Mouse (Mus musculus) spleen, postnatal 36 days (tissue): ENCODE results near the gene Cd248.

Experiments
- DNase-seq, 2 experiments: peaks; one replicate each; pipeline ENCODE4 v3.0.0; 2022; ENCODE audit warnings: low spot score in 2 of 2, mixed read lengths in 1 of 2

The Cd248 gene

GRCm38 (mm10) chr19:5067867-5068569, at the start of gene Cd248:
Gene Cd248 (plus strand): TSS chr19:5068078.
- DNase-seq = peak in 1 of 2 experiments; percentile 25

- no peak for DNase-seq
Measured at GRCm38 (mm10) chr19:5018191-5018590, 49.7 kb upstream of the Cd248 start.

- no peak for DNase-seq
Measured at GRCm38 (mm10) chr19:5021416-5021815, 46.5 kb upstream of the Cd248 start.

- DNase-seq = peak; percentile 92 to 93
Measured at GRCm38 (mm10) chr19:5023621-5024479, 44.0 kb upstream of the Cd248 start, which contains the start of gene Slc29a2. Gene Slc29a2 (plus strand): TSS chr19:5023860.

- no peak for DNase-seq
Measured at GRCm38 (mm10) chr19:5026111-5026510, 41.8 kb upstream of the Cd248 start.

- DNase-seq = no peak
Measured at GRCm38 (mm10) chr19:5032686-5033085, 35.2 kb upstream of the Cd248 start.

GRCm38 (mm10) chr19:5036577-5036976, 31.3 kb upstream of the Cd248 start:
- no peak for DNase-seq

GRCm38 (mm10) chr19:5037678-5038571, 30.0 kb upstream of the Cd248 start:
- peak; percentile 32 to 50 for DNase-seq

GRCm38 (mm10) chr19:5038709-5039156, 29.1 kb upstream of the Cd248 start, which contains the start of the genes B4gat1 and AC124502.3:
Gene B4gat1 (plus strand): TSS chr19:5038826.
Gene AC124502.3 (plus strand): TSS chr19:5038891.
- peak; percentile 85 to 86 for DNase-seq

- DNase-seq = no peak
Measured at GRCm38 (mm10) chr19:5039301-5040114, 28.4 kb upstream of the Cd248 start.

GRCm38 (mm10) chr19:5040862-5041523, 26.9 kb upstream of the Cd248 start, which contains the start of gene Brms1:
Gene Brms1 (plus strand): TSS chr19:5041354.
- DNase-seq = peak; percentile 85 to 90

- no peak for DNase-seq
Measured at GRCm38 (mm10) chr19:5041588-5041987, 26.3 kb upstream of the Cd248 start.

GRCm38 (mm10) chr19:5045531-5045930, 22.3 kb upstream of the Cd248 start:
- no peak for DNase-seq

GRCm38 (mm10) chr19:5048138-5049056, 19.5 kb upstream of the Cd248 start:
- DNase-seq = no peak

GRCm38 (mm10) chr19:5049325-5049724, 18.6 kb upstream of the Cd248 start:
- DNase-seq = no peak

GRCm38 (mm10) chr19:5050047-5050905, 17.6 kb upstream of the Cd248 start, which contains the start of gene Rin1:
Gene Rin1 (plus strand): TSS chr19:5050481.
- DNase-seq = no peak

GRCm38 (mm10) chr19:5051031-5051430, 16.8 kb upstream of the Cd248 start:
- DNase-seq = no peak

- DNase-seq = no peak
Measured at GRCm38 (mm10) chr19:5051515-5051914, 16.4 kb upstream of the Cd248 start.
